Comparison of ENCODE assay signal across 12 mouse cellular contexts in genomic region chr10:80915260-80915659, GRCm38 (mm10). TPM values are rescaled to one million over a fixed set of nuclear protein-coding genes. Genes with fewer than 3 reads are reported as not detected.
"Had no signal": no experiment of that assay in that cellular context is flagged by ENCODE, and none has a peak within 500 bp of the region (broad histone marks: within the 10 kb centered on the region; RNA-seq: fewer than 3 reads in every experiment).

No protein-coding gene starts in this region.

- H3K27me3 ChIP-seq: lung, embryonic 15.5 days; midbrain, embryonic 12.5 days had no signal

- DNase-seq: kidney, adult 18-20 months; kidney, postnatal 10 days; kidney, postnatal 4 days; lung, postnatal 14 days; right cerebral cortex, postnatal 14 days; thymus, postnatal 4 days had no signal

- ATAC-seq: midbrain, embryonic 16.5 days had no signal

- H3K4me2 ChIP-seq: lung, embryonic 15.5 days; midbrain, embryonic 12.5 days had no signal

- H3K9me3 ChIP-seq: lung, embryonic 15.5 days; midbrain, embryonic 12.5 days had no signal

- H3K4me3 ChIP-seq: left cerebral cortex, adult 2 months; lung, embryonic 15.5 days; midbrain, embryonic 12.5 days had no signal

- H3K27ac ChIP-seq: left cerebral cortex, adult 2 months; lung, embryonic 15.5 days; macrophage; midbrain, embryonic 12.5 days had no signal

- H3K9ac ChIP-seq: lung, embryonic 15.5 days; midbrain, embryonic 12.5 days had no signal

RNA-seq across cellular contexts. Expression of gene Tmprss9, which starts 43.6 kb away (rescaled TPM):
- polyA plus RNA-seq: limb, embryonic 11.5 days; lung, embryonic 15.5 days; macrophage had no signal
